Mouse (Mus musculus): Measurements from ENCODE around the gene Gbf1. TPM values are rescaled to one million over a fixed set of nuclear protein-coding genes. Genes with fewer than 3 reads are reported as not detected.

The Gbf1 gene
- polyA plus RNA-seq, 1 experiment, result 142 TPM

- Histone ChIP-seq H3K27me3 (ENCODE audit: control insufficient read depth, insufficient read depth, low read length) (no peaks in the 10 kb centered on the region), H3K27ac (ENCODE audit: control insufficient read depth, insufficient read depth, low read depth, low read length) (no peak overlapping the region), H3K36me3 (ENCODE audit: control insufficient read depth, insufficient read depth, low read length) (no peaks in the 10 kb centered on the region; the same call in 1 of the 2 replicates), H3K4me3 (ENCODE audit: control insufficient read depth, low read depth, low read length) (no peak overlapping the region), H3K4me1 (ENCODE audit: control insufficient read depth, insufficient read depth, low read length) (no peaks in the 10 kb centered on the region)
- TF ChIP-seq POLR2A (IDR thresholded peaks at IDR 0.05; ENCODE audit: control insufficient read depth, low read depth, low read length), result no peak
- TF ChIP-seq CTCF (IDR thresholded peaks at IDR 0.05; ENCODE audit: control insufficient read depth, insufficient read depth, insufficient replicate concordance, low read depth, low read length), result no peak
Observed at GRCm38 (mm10) chr19:46172541-46172940, 20.2 kb downstream of the Gbf1 start.

- Histone ChIP-seq H3K4me1 (ENCODE audit: control insufficient read depth, insufficient read depth, low read length) (no peaks in the 10 kb centered on the region), H3K36me3 (ENCODE audit: control insufficient read depth, insufficient read depth, low read length) (no peaks in the 10 kb centered on the region), H3K27me3 (ENCODE audit: control insufficient read depth, insufficient read depth, low read length) (no peaks in the 10 kb centered on the region), H3K27ac (ENCODE audit: control insufficient read depth, insufficient read depth, low read depth, low read length) (no peak overlapping the region), H3K4me3 (ENCODE audit: control insufficient read depth, low read depth, low read length) (no peak overlapping the region)
- TF ChIP-seq POLR2A (IDR thresholded peaks at IDR 0.05; ENCODE audit: control insufficient read depth, low read depth, low read length) (no peak), CTCF (IDR thresholded peaks at IDR 0.05; ENCODE audit: control insufficient read depth, insufficient read depth, insufficient replicate concordance, low read depth, low read length) (no peak)
Observed at GRCm38 (mm10) chr19:46175173-46175572, 22.9 kb downstream of the Gbf1 start.

- no peak for TF ChIP-seq CTCF (IDR thresholded peaks at IDR 0.05; ENCODE audit: control insufficient read depth, insufficient read depth, insufficient replicate concordance, low read depth, low read length)
- no peak for TF ChIP-seq POLR2A (IDR thresholded peaks at IDR 0.05; ENCODE audit: control insufficient read depth, low read depth, low read length)
- no peak overlapping the region for H3K27ac ChIP-seq (ENCODE audit: control insufficient read depth, insufficient read depth, low read depth, low read length)
- no peaks in the 10 kb centered on the region for H3K4me1 ChIP-seq (ENCODE audit: control insufficient read depth, insufficient read depth, low read length)
- no peaks in the 10 kb centered on the region for H3K27me3 ChIP-seq (ENCODE audit: control insufficient read depth, insufficient read depth, low read length)
- no peaks in the 10 kb centered on the region for H3K36me3 ChIP-seq (ENCODE audit: control insufficient read depth, insufficient read depth, low read length)
- no peak overlapping the region for H3K4me3 ChIP-seq (ENCODE audit: control insufficient read depth, low read depth, low read length)
Observed at GRCm38 (mm10) chr19:46177046-46177445, 24.7 kb downstream of the Gbf1 start.

GRCm38 (mm10) chr19:46180274-46180673 lies 28.0 kb downstream of the Gbf1 start:
- no peaks in the 10 kb centered on the region for H3K4me1 ChIP-seq (ENCODE audit: control insufficient read depth, insufficient read depth, low read length)
- no peaks in the 10 kb centered on the region for H3K27me3 ChIP-seq (ENCODE audit: control insufficient read depth, insufficient read depth, low read length)
- H3K27ac ChIP-seq (ENCODE audit: control insufficient read depth, insufficient read depth, low read depth, low read length), result no peak overlapping the region
- H3K36me3 ChIP-seq (ENCODE audit: control insufficient read depth, insufficient read depth, low read length), result no peaks in the 10 kb centered on the region
- TF ChIP-seq CTCF (IDR thresholded peaks at IDR 0.05; ENCODE audit: control insufficient read depth, insufficient read depth, insufficient replicate concordance, low read depth, low read length) (no peak), POLR2A (IDR thresholded peaks at IDR 0.05; ENCODE audit: control insufficient read depth, low read depth, low read length) (no peak)
- H3K4me3 ChIP-seq (ENCODE audit: control insufficient read depth, low read depth, low read length), result no peak overlapping the region

GRCm38 (mm10) chr19:46182241-46182640 lies 29.9 kb downstream of the Gbf1 start:
- Histone ChIP-seq H3K27me3 (ENCODE audit: control insufficient read depth, insufficient read depth, low read length) (no peaks in the 10 kb centered on the region), H3K27ac (ENCODE audit: control insufficient read depth, insufficient read depth, low read depth, low read length) (no peak overlapping the region), H3K4me3 (ENCODE audit: control insufficient read depth, low read depth, low read length) (no peak overlapping the region), H3K36me3 (ENCODE audit: control insufficient read depth, insufficient read depth, low read length) (no peaks in the 10 kb centered on the region), H3K4me1 (ENCODE audit: control insufficient read depth, insufficient read depth, low read length) (no peaks in the 10 kb centered on the region)
- TF ChIP-seq CTCF (IDR thresholded peaks at IDR 0.05; ENCODE audit: control insufficient read depth, insufficient read depth, insufficient replicate concordance, low read depth, low read length) (no peak), POLR2A (IDR thresholded peaks at IDR 0.05; ENCODE audit: control insufficient read depth, low read depth, low read length) (no peak)

- H3K27me3 ChIP-seq (ENCODE audit: control insufficient read depth, insufficient read depth, low read length), result no peaks in the 10 kb centered on the region
- H3K4me3 ChIP-seq (ENCODE audit: control insufficient read depth, low read depth, low read length), result no peak overlapping the region
- H3K27ac ChIP-seq (ENCODE audit: control insufficient read depth, insufficient read depth, low read depth, low read length), result no peak overlapping the region
- no peaks in the 10 kb centered on the region for H3K36me3 ChIP-seq (ENCODE audit: control insufficient read depth, insufficient read depth, low read length)
- TF ChIP-seq POLR2A (IDR thresholded peaks at IDR 0.05; ENCODE audit: control insufficient read depth, low read depth, low read length), result no peak
- no peaks in the 10 kb centered on the region for H3K4me1 ChIP-seq (ENCODE audit: control insufficient read depth, insufficient read depth, low read length)
Observed at GRCm38 (mm10) chr19:46186611-46187010, 34.3 kb downstream of the Gbf1 start.

- H3K27me3 ChIP-seq (ENCODE audit: control insufficient read depth, insufficient read depth, low read length), result no peaks in the 10 kb centered on the region
- TF ChIP-seq POLR2A (IDR thresholded peaks at IDR 0.05; ENCODE audit: control insufficient read depth, low read depth, low read length) (no peak), CTCF (IDR thresholded peaks at IDR 0.05; ENCODE audit: control insufficient read depth, insufficient read depth, insufficient replicate concordance, low read depth, low read length) (no peak)
- no peak overlapping the region for H3K27ac ChIP-seq (ENCODE audit: control insufficient read depth, insufficient read depth, low read depth, low read length)
- no peaks in the 10 kb centered on the region for H3K36me3 ChIP-seq (ENCODE audit: control insufficient read depth, insufficient read depth, low read length)
- H3K4me1 ChIP-seq (ENCODE audit: control insufficient read depth, insufficient read depth, low read length), result no peaks in the 10 kb centered on the region
- no peak overlapping the region for H3K4me3 ChIP-seq (ENCODE audit: control insufficient read depth, low read depth, low read length)
Observed at GRCm38 (mm10) chr19:46187203-46187602, 34.9 kb downstream of the Gbf1 start.

- Histone ChIP-seq H3K4me3 (ENCODE audit: control insufficient read depth, low read depth, low read length) (no peak overlapping the region), H3K36me3 (ENCODE audit: control insufficient read depth, insufficient read depth, low read length) (no peaks in the 10 kb centered on the region), H3K27ac (ENCODE audit: control insufficient read depth, insufficient read depth, low read depth, low read length) (no peak overlapping the region), H3K27me3 (ENCODE audit: control insufficient read depth, insufficient read depth, low read length) (no peaks in the 10 kb centered on the region), H3K4me1 (ENCODE audit: control insufficient read depth, insufficient read depth, low read length) (no peaks in the 10 kb centered on the region)
- TF ChIP-seq CTCF (IDR thresholded peaks at IDR 0.05; ENCODE audit: control insufficient read depth, insufficient read depth, insufficient replicate concordance, low read depth, low read length), result no peak
- TF ChIP-seq POLR2A (IDR thresholded peaks at IDR 0.05; ENCODE audit: control insufficient read depth, low read depth, low read length), result no peak
Observed at GRCm38 (mm10) chr19:46198293-46198692, 46.0 kb downstream of the Gbf1 start.

Measured in testis, adult 2 months (tissue).